Mouse (Mus musculus) lung, postnatal 10 days (tissue): ENCODE measurements around the gene Osbp.
A peak's percentile ranks its signal among the peaks of the same experiment; 100 is the strongest.

Experiments
- DNase-seq: peaks from one replicate; pipeline ENCODE4 v3.0.0; 2021

Gene Osbp

GRCm38 (mm10) chr19:12011560-12012556, 46.1 kb downstream of the Osbp start:
- DNase-seq: peak; percentile 94

GRCm38 (mm10) chr19:12012615-12013014, 46.9 kb downstream of the Osbp start:
- no peak for DNase-seq

GRCm38 (mm10) chr19:12013228-12013627, 47.5 kb downstream of the Osbp start:
- DNase-seq: peak; percentile 71

- no peak for DNase-seq
These were observed 50.0 kb downstream of the Osbp start for GRCm38 (mm10) chr19:12015708-12016107.

GRCm38 (mm10) chr19:12016192-12016591, 50.5 kb downstream of the Osbp start:
- DNase-seq: no peak

- no peak for DNase-seq
These were observed 58.4 kb downstream of the Osbp start for GRCm38 (mm10) chr19:12024149-12024548.

GRCm38 (mm10) chr19:12025333-12025732, 59.6 kb downstream of the Osbp start:
- no peak for DNase-seq

- no peak for DNase-seq
These were observed 60.9 kb downstream of the Osbp start for GRCm38 (mm10) chr19:12026606-12027005.

- no peak for DNase-seq
These were observed 72.0 kb downstream of the Osbp start for GRCm38 (mm10) chr19:12037727-12038126.

- no peak for DNase-seq
These were observed 75.5 kb downstream of the Osbp start, which contains the start of gene Olfr1423 for GRCm38 (mm10) chr19:12041217-12041616. Gene Olfr1423 (minus strand): TSS chr19:12041317.

- no peak for DNase-seq
These were observed 77.4 kb downstream of the Osbp start for GRCm38 (mm10) chr19:12043163-12043562.
